Mouse (Mus musculus) CD4-positive, CD25-positive, alpha-beta regulatory T cell, adult 2 months (primary cell): ENCODE data around the gene Naga.
A peak's percentile ranks its signal among the peaks of the same experiment; 100 is the strongest.

Source experiments
- DNase-seq: peaks from one replicate; pipeline ENCODE4 v3.0.0-alpha.2; 2012; ENCODE audit warnings: low read depth, low spot score

The Naga gene

DNA sequence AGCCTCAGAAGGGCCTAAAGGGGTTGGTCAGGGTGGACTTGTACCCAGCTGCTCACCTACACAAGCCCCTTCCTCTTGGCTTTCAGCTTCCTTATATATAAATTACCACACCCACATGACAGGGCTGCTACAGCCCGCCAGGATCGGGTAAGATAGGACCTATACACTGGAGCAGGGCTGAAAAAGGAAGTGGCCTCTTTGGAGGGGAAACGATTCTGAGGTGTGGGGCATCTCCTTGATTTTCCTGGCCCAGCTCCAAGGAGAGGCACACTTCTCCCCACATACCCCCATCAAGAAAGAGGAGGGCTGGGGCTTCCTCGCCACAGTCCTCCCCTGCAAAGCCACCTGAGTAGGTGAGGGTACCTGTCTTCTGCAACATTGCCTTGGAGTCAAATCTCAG lies 850 bp downstream of the Naga start:
- no peak for DNase-seq

DNA sequence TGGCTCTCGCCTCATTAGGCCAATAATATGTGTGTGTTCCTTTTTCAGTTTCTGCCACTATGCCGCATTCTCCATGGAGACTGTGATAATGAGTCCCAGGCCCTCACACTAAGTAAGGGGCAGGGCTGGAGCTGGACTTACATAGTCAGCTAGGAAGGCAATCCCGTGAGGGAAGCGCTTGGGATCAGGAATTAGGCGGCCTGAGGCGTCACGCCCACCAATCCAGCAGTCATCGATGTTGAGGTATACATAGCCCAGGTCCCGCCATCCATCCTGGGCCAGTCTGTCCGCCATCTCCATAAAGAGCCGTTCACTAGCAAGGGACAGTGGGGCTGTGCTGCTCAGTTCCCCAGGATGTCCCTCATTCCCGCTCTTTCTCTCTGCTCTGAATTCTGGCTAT lies 2.1 kb downstream of the Naga start:
- DNase-seq: no peak

GRCm38 (mm10) chr15:82335194-82335593 lies 3.5 kb downstream of the Naga start:
- no peak for DNase-seq

GRCm38 (mm10) chr15:82325382-82325781 lies 13.3 kb downstream of the Naga start:
- peak; percentile 34 for DNase-seq

- DNase-seq: no peak
These were observed 16.5 kb downstream of the Naga start for GRCm38 (mm10) chr15:82322195-82322594.

DNA sequence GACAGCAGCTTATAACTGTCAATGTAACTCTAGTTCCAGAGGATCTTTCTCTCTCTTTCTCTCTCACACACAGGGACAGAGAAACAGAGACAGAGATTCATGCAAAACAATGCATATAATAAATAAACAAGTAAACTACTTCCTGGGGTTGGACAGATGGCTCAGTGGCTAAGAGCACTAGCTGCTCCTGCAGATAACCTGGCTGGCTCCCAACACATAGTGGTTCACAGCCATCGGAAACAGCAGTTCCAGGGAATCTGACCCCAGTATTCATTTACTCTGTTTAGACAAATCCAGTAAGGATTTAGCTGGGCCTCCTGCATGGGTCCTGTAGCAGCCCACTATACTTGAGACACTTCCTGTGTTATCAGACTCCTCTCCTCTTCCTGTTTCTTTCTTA lies 19.1 kb downstream of the Naga start:
- DNase-seq: no peak

GRCm38 (mm10) chr15:82317839-82318238 lies 20.9 kb downstream of the Naga start:
- no peak for DNase-seq

GRCm38 (mm10) chr15:82308416-82308815 lies 30.3 kb downstream of the Naga start:
- DNase-seq: no peak

GRCm38 (mm10) chr15:82307107-82307506 lies 31.6 kb downstream of the Naga start:
- no peak for DNase-seq

GRCm38 (mm10) chr15:82298764-82299561 lies 39.8 kb downstream of the Naga start, which contains the start of gene Wbp2nl:
Gene Wbp2nl (plus strand): TSS chr15:82298954.
- DNase-seq: peak; percentile 20

DNA sequence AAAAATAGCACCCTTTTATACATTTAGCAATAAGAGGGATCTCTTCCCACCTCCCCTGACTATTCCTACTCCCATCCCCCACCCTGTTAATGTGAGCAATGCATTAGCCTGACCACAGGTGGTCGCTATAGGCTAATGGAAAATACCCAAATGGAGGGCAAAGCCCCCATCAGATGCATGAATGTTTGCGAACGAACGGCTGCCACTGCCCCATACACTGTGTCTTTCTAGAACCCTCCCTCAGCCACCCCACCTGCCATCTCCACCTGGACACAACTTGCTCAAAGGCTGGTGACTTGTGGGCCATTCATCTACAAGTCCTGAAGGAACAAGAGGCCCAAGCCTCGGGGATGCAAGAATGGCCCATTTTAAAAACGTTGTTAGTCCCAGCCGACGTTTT lies 44.7 kb downstream of the Naga start:
- DNase-seq: peak; percentile 26

DNA sequence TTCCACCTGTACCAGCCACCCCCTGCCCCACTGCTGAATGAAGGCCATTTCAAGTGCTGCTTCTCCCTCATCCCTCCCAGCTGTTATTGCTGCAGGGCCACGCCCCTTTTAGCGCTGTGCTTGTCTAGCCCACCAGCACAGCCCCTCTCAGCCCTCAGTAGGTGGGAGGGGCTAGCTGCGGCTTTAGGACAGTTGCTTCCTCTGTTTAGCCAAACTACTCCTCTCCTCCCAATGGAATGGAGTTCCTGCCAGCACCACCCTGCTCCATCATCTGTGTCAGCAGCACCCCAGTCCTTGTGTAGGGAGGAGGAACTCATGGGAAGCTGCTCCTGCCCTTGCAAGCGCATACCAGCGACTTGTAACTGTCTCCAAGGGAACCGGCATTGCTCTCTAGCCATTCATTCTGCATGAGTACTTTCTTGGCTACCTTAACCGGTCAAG lies 45.4 kb downstream of the Naga start:
- no peak for DNase-seq

DNA sequence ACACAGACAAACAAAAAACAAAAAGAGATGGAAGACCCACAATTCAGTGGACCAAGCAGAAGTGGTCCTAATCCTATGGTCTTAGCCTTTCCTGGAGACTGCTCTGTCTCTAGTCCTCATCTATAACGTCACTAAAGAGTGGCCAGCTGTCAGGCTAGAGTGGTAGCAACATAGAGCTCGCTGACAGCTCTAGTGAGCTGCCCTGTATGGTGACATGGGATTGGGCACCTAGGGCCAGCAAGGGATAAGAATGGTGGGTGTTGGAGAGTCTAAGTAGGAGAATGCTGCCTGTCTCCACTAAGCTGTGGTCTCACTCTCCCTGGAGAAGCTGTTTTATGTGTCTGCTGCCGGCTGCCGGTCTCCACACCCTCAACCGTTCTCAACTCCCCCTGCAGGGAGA lies 45.9 kb downstream of the Naga start:
- DNase-seq: no peak

- DNase-seq: peak; percentile 64
These were observed 48.5 kb downstream of the Naga start for GRCm38 (mm10) chr15:82290252-82290651.

GRCm38 (mm10) chr15:82286157-82286556 lies 52.6 kb downstream of the Naga start:
- DNase-seq: no peak

DNA sequence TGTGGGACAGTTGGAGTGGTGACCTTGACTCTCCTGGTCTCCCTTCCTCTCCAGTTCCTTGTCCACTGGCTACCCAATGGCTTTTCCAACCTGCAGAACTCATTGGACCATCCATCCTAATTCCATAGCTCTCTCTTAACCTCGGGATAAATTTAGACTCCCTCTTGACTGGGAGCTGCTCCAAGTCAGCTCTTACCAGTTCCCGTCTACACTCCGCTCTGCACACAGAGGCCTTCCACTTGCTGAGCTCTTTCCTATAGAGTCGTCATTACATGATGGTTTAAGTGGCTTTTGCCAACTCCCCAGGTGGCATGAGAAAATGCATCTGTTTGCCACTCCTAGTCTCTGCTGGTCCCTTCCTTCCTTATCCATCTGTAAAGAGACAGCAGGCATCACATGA lies 58.1 kb downstream of the Naga start:
- DNase-seq: no peak
